Mouse (Mus musculus) E14TG2a.4 (cell line): ENCODE results near the gene Serping1.
"Not testable (repeated sequence)": the region's sequence is repeated elsewhere in the genome, so short reads cannot be mapped to it uniquely, and the experiment has no call there.

ENCODE experiments used
- H3K27me3 ChIP-seq: 2 replicates; pipeline ENCODE4 v1.6.1; 2014; ENCODE audit warnings: low read length, control low read depth; ENCODE audit not compliant: insufficient read depth
- H3K36me3 ChIP-seq: 2 replicates; pipeline ENCODE4 v1.6.1; 2014; ENCODE audit warnings: low read length, control low read depth; ENCODE audit not compliant: insufficient read depth
- H3K4me1 ChIP-seq: replicated peaks from 2 replicates; pipeline ENCODE4 v1.6.1; 2014; ENCODE audit warnings: low read depth, low read length, control low read depth
- H3K4me3 ChIP-seq: replicated peaks from 2 replicates; pipeline ENCODE4 v1.5.1; 2014; ENCODE audit warnings: mild to moderate bottlenecking, low read length
- H3K9me3 ChIP-seq: 2 replicates; pipeline ENCODE4 v1.6.1; 2014; ENCODE audit warnings: low read length, control low read depth
- CTCF ChIP-seq: conservative IDR thresholded peaks from 2 replicates; pipeline ENCODE4 v1.5.1; 2014; ENCODE audit warnings: low read length
- NANOG ChIP-seq: IDR thresholded peaks from 2 replicates; pipeline ENCODE4 v1.6.1; 2014; ENCODE audit warnings: borderline replicate concordance, low read length, mixed read lengths
- POU5F1 ChIP-seq: IDR thresholded peaks from 2 replicates; pipeline ENCODE4 v1.6.1; 2014; ENCODE audit warnings: low read length, borderline replicate concordance

Gene Serping1

DNA sequence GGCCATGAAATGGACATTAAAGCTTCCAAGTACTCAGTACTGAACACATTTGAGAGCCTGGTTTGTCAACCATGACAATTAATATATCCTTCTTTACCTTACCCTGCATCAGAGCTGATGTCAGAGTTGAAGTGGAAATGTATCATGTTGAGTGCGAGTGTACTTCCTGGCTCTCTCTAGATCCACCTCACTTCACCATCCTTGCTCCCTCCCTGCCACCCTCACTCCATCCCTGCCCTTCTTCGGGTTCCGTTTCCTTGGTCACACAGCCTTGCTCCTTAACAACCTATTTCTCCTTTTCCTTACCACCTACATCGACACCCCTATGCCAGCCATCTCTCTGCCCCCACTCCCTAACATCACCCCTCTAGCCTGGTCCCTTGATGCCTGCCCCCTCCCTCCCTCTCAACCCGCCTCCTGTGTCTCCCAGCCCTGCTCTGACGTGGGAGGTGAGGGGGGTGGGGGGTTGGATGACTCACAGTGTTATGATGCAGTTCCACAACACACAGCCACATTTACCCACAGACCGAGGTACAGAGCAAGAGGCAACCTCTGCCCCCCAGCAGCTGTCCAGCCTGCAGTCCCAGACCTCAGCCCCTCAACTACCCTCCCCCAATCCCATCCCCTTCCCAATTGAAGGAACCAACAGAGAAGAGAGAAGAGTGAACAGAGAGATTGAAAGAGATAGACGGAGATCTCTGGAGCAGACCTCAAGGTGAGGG lies 41.5 kb downstream of the Serping1 start, which contains the start of gene Ypel4:
Gene Ypel4 (plus strand): TSS at position 480 of the 722 bp plus-strand sequence.
- H3K4me1 ChIP-seq, result peaks cover 56% of the 10 kb centered on the region
- H3K27me3 ChIP-seq, result peaks cover 57% of the 10 kb centered on the region
- H3K4me3 ChIP-seq, result peak within 1 kb of the TSS; percentile 69

GRCm38 (mm10) chr2:84732394-84732793 lies 42.9 kb downstream of the Serping1 start:
- no peaks in the 10 kb centered on the region for H3K9me3 ChIP-seq
- TF ChIP-seq POU5F1 (no peak), CTCF (no peak), NANOG (no peak)
- H3K4me3 ChIP-seq, result no peak overlapping the region
- peaks cover 49% of the 10 kb centered on the region for H3K4me1 ChIP-seq
- H3K27me3 ChIP-seq, result peaks cover 57% of the 10 kb centered on the region
- no peaks in the 10 kb centered on the region for H3K36me3 ChIP-seq

More for the DNA sequence above, 41.5 kb downstream of the Serping1 start, which contains the start of gene Ypel4:
- Histone ChIP-seq H3K36me3 (no peaks in the 10 kb centered on the region), H3K9me3 (no peaks in the 10 kb centered on the region)
- TF ChIP-seq NANOG (no peak), POU5F1 (no peak), CTCF (no peak)

- H3K4me3 ChIP-seq, result no peak overlapping the region
- no peaks in the 10 kb centered on the region for H3K36me3 ChIP-seq
- no peak for TF ChIP-seq POU5F1
- H3K9me3 ChIP-seq, result no peaks in the 10 kb centered on the region
- peaks cover 55% of the 10 kb centered on the region for H3K27me3 ChIP-seq
- H3K4me1 ChIP-seq, result peaks cover 42% of the 10 kb centered on the region
Measured at GRCm38 (mm10) chr2:84731206-84731605, 44.0 kb downstream of the Serping1 start.

GRCm38 (mm10) chr2:84728191-84728590 lies 47.1 kb downstream of the Serping1 start:
- H3K9me3 ChIP-seq, result not testable (repeated sequence)
- Histone ChIP-seq H3K4me3 (peak overlapping the region; percentile 90; the same call in 1 of the 2 replicates), H3K36me3 (peaks cover 30% of the 10 kb centered on the region), H3K27me3 (peaks cover 24% of the 10 kb centered on the region), H3K4me1 (peaks cover 40% of the 10 kb centered on the region)

- H3K4me3 ChIP-seq, result peak within 1 kb of the TSS; percentile 90
- peaks cover 36% of the 10 kb centered on the region for H3K36me3 ChIP-seq
- no peaks in the 10 kb centered on the region for H3K9me3 ChIP-seq
Measured at GRCm38 (mm10) chr2:84727172-84727858, 47.9 kb downstream of the Serping1 start, which contains the start of gene Clp1. Clp1 (minus strand) TSS chr2:84727350.

GRCm38 (mm10) chr2:84726716-84727115 lies 48.5 kb downstream of the Serping1 start:
- Histone ChIP-seq H3K27me3 (peaks cover 17% of the 10 kb centered on the region), H3K4me3 (peak overlapping the region; percentile 90), H3K9me3 (no peaks in the 10 kb centered on the region), H3K4me1 (peaks cover 40% of the 10 kb centered on the region), H3K36me3 (peaks cover 42% of the 10 kb centered on the region)
- TF ChIP-seq CTCF (no peak), POU5F1 (no peak), NANOG (no peak)

More at GRCm38 (mm10) chr2:84727172-84727858, 47.9 kb downstream of the Serping1 start, which contains the start of gene Clp1:
- TF ChIP-seq POU5F1 (no peak), CTCF (no peak), NANOG (no peak)
- Histone ChIP-seq H3K27me3 (peaks cover 18% of the 10 kb centered on the region), H3K4me1 (peaks cover 40% of the 10 kb centered on the region)

- Histone ChIP-seq H3K27me3 (peaks cover 8% of the 10 kb centered on the region), H3K9me3 (no peaks in the 10 kb centered on the region), H3K4me3 (peak overlapping the region; percentile 90), H3K36me3 (peaks cover 47% of the 10 kb centered on the region), H3K4me1 (peaks cover 40% of the 10 kb centered on the region)
- TF ChIP-seq CTCF, result no peak
- TF ChIP-seq NANOG, result no peak
- no peak for TF ChIP-seq POU5F1
Measured at GRCm38 (mm10) chr2:84725770-84726169, 49.5 kb downstream of the Serping1 start.

- Histone ChIP-seq H3K27me3 (no peaks in the 10 kb centered on the region), H3K9me3 (no peaks in the 10 kb centered on the region), H3K4me3 (no peak overlapping the region), H3K4me1 (peaks cover 40% of the 10 kb centered on the region), H3K36me3 (peaks cover 47% of the 10 kb centered on the region)
- TF ChIP-seq CTCF (no peak), POU5F1 (no peak), NANOG (no peak)
Measured at GRCm38 (mm10) chr2:84723856-84724255, 51.4 kb downstream of the Serping1 start.

GRCm38 (mm10) chr2:84721182-84721581 lies 54.1 kb downstream of the Serping1 start:
- Histone ChIP-seq H3K36me3 (peaks cover 47% of the 10 kb centered on the region), H3K4me3 (no peak overlapping the region), H3K27me3 (no peaks in the 10 kb centered on the region), H3K9me3 (no peaks in the 10 kb centered on the region), H3K4me1 (peaks cover 39% of the 10 kb centered on the region)
- no peak for TF ChIP-seq POU5F1
- TF ChIP-seq NANOG, result no peak
- no peak for TF ChIP-seq CTCF
